In the genomic region with DNA sequence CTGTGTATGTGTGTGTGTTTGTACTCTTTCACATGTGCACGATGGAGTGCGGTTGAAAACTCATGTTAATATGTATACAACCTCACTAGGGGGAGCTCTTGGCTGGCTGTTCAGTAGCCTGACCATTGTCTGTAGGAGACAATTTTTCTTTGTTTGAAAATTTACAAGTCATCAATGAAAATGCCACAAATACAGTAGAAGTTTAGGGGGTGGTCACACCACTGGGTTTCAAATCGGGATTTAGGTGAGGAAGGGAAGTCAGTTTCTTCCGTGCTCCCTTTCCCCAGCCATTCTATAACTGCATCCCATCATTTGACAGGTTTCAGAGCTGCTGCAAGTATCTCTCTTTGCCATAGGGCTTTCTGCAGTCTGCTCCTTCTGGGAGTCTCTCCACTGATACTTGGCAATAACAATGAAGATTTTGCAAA, we compare ENCODE assay signal across 8 mouse cellular contexts.
DNase-seq lines count a peak whose midpoint lies in the region; ATAC-seq and TF ChIP-seq lines count a peak whose summit lies in the region.

No protein-coding gene starts in this region.

- no peak for ATAC-seq in heart, embryonic 11.5 days (replicated peaks; ENCODE audit: insufficient number of reproducible peaks, low FRiP score, low TSS enrichment)
- no peak for ATAC-seq in kidney, postnatal 0 days (replicated peaks; ENCODE audit: low FRiP score, low read depth)
- ATAC-seq in limb, embryonic 14.5 days (ENCODE audit: low FRiP score, low read depth) = peak; percentile 75
- peak; percentile 91 for ATAC-seq in neural tube, embryonic 15.5 days (ENCODE audit: low FRiP score)
- ATAC-seq in erythroid progenitor cell, adult 5-6 weeks (replicated peaks; ENCODE audit: low FRiP score, poor library complexity, severe bottlenecking) = no peak

- H3K4me1 ChIP-seq in heart, embryonic 11.5 days (ENCODE audit: control insufficient read depth, insufficient read depth, low read length) = no peaks in the 10 kb centered on the region
- no peaks in the 10 kb centered on the region for H3K4me1 ChIP-seq in kidney, postnatal 0 days (replicated peaks; ENCODE audit: insufficient read depth, low read length)
- peaks cover 4% of the 10 kb centered on the region; the same call in 1 of the 2 replicates for H3K4me1 ChIP-seq in limb, embryonic 14.5 days (ENCODE audit: control insufficient read depth, insufficient read depth, low read length)
- peaks cover 31% of the 10 kb centered on the region for H3K4me1 ChIP-seq in neural tube, embryonic 15.5 days

- TF ChIP-seq POLR2A in limb, embryonic 14.5 days (IDR thresholded peaks at IDR 0.05; ENCODE audit: borderline replicate concordance, extremely low read depth, insufficient read depth, insufficient read length) = no peak

- peak; percentile 9 for DNase-seq in kidney, adult 18-20 months
- DNase-seq in kidney, adult 11 months = no peak
- peak; percentile 87 for DNase-seq in embryo, embryonic 10.5 days (ENCODE audit: low spot score)
- DNase-seq in kidney, postnatal 0 days (ENCODE audit: low spot score) = peak; percentile 83
- peak; percentile 85 for DNase-seq in limb, embryonic 14.5 days (ENCODE audit: low spot score)

- H3K4me3 ChIP-seq in heart, embryonic 11.5 days (ENCODE audit: low read depth, low read length) = no peak overlapping the region
- H3K4me3 ChIP-seq in kidney, postnatal 0 days (replicated peaks; ENCODE audit: low read depth, low read length) = no peak overlapping the region
- H3K4me3 ChIP-seq in limb, embryonic 14.5 days (replicated peaks; ENCODE audit: low read length) = no peak overlapping the region
- peak overlapping the region; percentile 11; the same call in 1 of the 2 replicates for H3K4me3 ChIP-seq in neural tube, embryonic 15.5 days (replicated peaks)

- no peaks in the 10 kb centered on the region for H3K27me3 ChIP-seq in heart, embryonic 11.5 days (ENCODE audit: control insufficient read depth, insufficient read depth, low read length)
- H3K27me3 ChIP-seq in kidney, postnatal 0 days (ENCODE audit: insufficient read depth, low read length) = no peaks in the 10 kb centered on the region
- no peaks in the 10 kb centered on the region for H3K27me3 ChIP-seq in limb, embryonic 14.5 days (ENCODE audit: control insufficient read depth, insufficient read depth, low read length)
- H3K27me3 ChIP-seq in neural tube, embryonic 15.5 days (replicated peaks) = no peaks in the 10 kb centered on the region

- H3K27ac ChIP-seq in heart, embryonic 11.5 days (ENCODE audit: low read depth, low read length) = no peak overlapping the region
- H3K27ac ChIP-seq in kidney, postnatal 0 days = no peak overlapping the region
- H3K27ac ChIP-seq in limb, embryonic 14.5 days (replicated peaks; ENCODE audit: low read depth, low read length) = no peak overlapping the region
- H3K27ac ChIP-seq in neural tube, embryonic 15.5 days (replicated peaks) = peak overlapping the region; percentile 86

- TF ChIP-seq CTCF in kidney, postnatal 0 days (IDR thresholded peaks at IDR 0.05; ENCODE audit: low read depth) = peak; percentile 79

- no peaks in the 10 kb centered on the region for H3K36me3 ChIP-seq in heart, embryonic 11.5 days (ENCODE audit: control insufficient read depth, insufficient read depth, low read length)
- no peaks in the 10 kb centered on the region for H3K36me3 ChIP-seq in kidney, postnatal 0 days (ENCODE audit: insufficient read depth, low read length)
- H3K36me3 ChIP-seq in limb, embryonic 14.5 days (ENCODE audit: control insufficient read depth, insufficient read depth, low read length) = no peaks in the 10 kb centered on the region
- H3K36me3 ChIP-seq in neural tube, embryonic 15.5 days = no peaks in the 10 kb centered on the region

- H3K4me2 ChIP-seq in heart, embryonic 11.5 days = peak overlapping the region; percentile 46
- H3K4me2 ChIP-seq in kidney, postnatal 0 days (ENCODE audit: low read length) = peak overlapping the region; percentile 21
- peak overlapping the region; percentile 33 for H3K4me2 ChIP-seq in limb, embryonic 14.5 days (replicated peaks; ENCODE audit: low read depth, low read length, severe bottlenecking)
- peak overlapping the region; percentile 51 for H3K4me2 ChIP-seq in neural tube, embryonic 15.5 days

- 17% methylated on average over 4 of the region's 4 CpGs for WGBS in heart, embryonic 11.5 days (ENCODE audit: insufficient replicate concordance)
- WGBS in kidney, postnatal 0 days = 10% methylated on average over 4 of the region's 4 CpGs
- 11% methylated on average over 4 of the region's 4 CpGs for WGBS in limb, embryonic 14.5 days
- WGBS in neural tube, embryonic 15.5 days = 4% methylated on average over 4 of the region's 4 CpGs

- H3K9me3 ChIP-seq in heart, embryonic 11.5 days (replicated peaks; ENCODE audit: control insufficient read depth, low read length) = no peaks in the 10 kb centered on the region
- H3K9me3 ChIP-seq in kidney, postnatal 0 days (replicated peaks; ENCODE audit: low read length) = no peaks in the 10 kb centered on the region
- no peaks in the 10 kb centered on the region for H3K9me3 ChIP-seq in limb, embryonic 14.5 days (ENCODE audit: control insufficient read depth, low read length)
- no peaks in the 10 kb centered on the region for H3K9me3 ChIP-seq in neural tube, embryonic 15.5 days (replicated peaks)

- H3K9ac ChIP-seq in heart, embryonic 11.5 days (ENCODE audit: low read depth, low read length) = no peak overlapping the region
- H3K9ac ChIP-seq in kidney, postnatal 0 days (ENCODE audit: low read depth, low read length) = no peak overlapping the region
- H3K9ac ChIP-seq in limb, embryonic 14.5 days (ENCODE audit: low read depth, low read length, severe bottlenecking) = no peak overlapping the region
- peak overlapping the region; percentile 36; the same call in 1 of the 2 replicates for H3K9ac ChIP-seq in neural tube, embryonic 15.5 days (replicated peaks)

Comparison
In these comparisons a context has a peak if more than half of its experiments do, and no peak if none do; other contexts are left out.
1. ATAC-seq: peak in limb, embryonic 14.5 days (single experiment) and neural tube, embryonic 15.5 days (single experiment); none in heart, embryonic 11.5 days (single experiment), kidney, postnatal 0 days (single experiment) and erythroid progenitor cell, adult 5-6 weeks (single experiment).
2. Peak in every context shown above with its lines, with median percentiles within 50 percentile points of each other: H3K4me2 ChIP-seq.